Mouse (Mus musculus) liver, adult 2 months (tissue): ENCODE measurements around the gene Ggnbp2.

Experiments used
- CTCF ChIP-seq: fragments of 200-500 bp; IDR thresholded peaks from 2 replicates; pipeline ENCODE4 v1.5.1; 2011; ENCODE audit warnings: low read depth, low read length, control low read depth
- POLR2A ChIP-seq: fragments of 200-500 bp; IDR thresholded peaks from 2 replicates; pipeline ENCODE4 v1.6.1; 2011; ENCODE audit warnings: low read length, control low read depth; ENCODE audit not compliant: insufficient read depth; ENCODE audit errors: extremely low read depth

GRCm38 (mm10) chr11:84871548-84872069, 992 bp upstream of the Ggnbp2 start:
- no peak for TF ChIP-seq POLR2A
- TF ChIP-seq CTCF = no peak
